Mouse (Mus musculus) fat pad, adult 2 months (tissue): ENCODE measurements at regions not wholly inside any gene's neighbourhood (a gene's known extent, or its start where the extent isn't known, plus 50 kb on each side); places are given as distances from the start of the nearest gene placed in this dataset.

Experiments
- DNase-seq: peaks from one replicate; pipeline ENCODE4 v3.0.0-alpha.2; 2011; ENCODE audit warnings: low read depth, low spot score; ENCODE audit errors: extremely low read depth

DNA sequence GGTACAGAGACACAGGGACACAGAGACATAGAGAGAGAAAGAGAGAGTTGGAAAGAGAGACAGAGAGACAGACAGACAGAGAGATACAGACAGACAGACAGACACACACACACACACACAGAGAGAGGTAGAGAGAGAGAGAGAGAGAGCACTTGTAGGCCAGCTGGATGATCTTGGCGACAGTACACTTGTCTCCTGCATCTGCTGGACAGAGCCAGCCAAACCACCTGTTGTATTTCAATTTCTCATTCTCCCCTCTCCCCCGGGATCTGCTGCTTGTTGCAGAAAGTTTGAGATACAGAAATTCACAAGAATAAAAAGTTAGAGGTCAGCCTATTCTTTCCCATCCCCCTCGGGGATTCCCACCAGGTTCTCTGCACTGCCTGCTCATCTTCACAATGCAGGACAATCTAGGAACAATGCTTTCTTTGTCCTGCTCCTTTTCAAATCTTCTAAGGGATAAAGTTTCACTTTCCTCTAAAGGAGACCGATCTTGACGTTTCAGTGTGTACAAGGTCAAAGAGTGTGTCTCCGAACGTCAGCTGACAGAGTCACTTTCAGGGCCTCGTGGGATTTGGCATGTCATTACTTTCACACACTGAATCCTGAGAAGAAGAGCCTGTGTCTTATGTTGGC lies 94.4 kb upstream of the Nectin3 start:
- no peak for DNase-seq

GRCm38 (mm10) chr16:46587056-46587455 lies 88.7 kb upstream of the Nectin3 start:
- DNase-seq: peak; percentile 2

DNA sequence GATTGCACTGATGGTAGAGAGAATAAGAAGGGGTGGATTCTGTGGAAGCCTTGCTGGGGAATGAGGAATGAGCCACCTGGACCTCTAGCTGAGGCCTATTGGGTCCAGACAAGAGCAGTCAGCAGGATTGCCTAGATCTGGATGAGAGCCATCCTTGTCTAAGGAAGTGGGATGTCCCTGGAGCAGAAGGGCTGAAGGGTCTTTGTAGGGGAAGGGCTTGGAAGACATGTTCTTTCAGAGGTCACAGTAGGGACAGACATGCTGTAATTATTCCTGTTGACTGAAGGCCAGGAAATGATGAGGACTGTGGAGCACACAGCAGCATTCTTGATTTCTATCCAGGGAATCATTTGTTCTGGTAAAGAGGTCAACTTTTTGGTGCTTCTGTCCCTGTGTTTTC lies 86.2 kb upstream of the Nectin3 start:
- DNase-seq: no peak

DNA sequence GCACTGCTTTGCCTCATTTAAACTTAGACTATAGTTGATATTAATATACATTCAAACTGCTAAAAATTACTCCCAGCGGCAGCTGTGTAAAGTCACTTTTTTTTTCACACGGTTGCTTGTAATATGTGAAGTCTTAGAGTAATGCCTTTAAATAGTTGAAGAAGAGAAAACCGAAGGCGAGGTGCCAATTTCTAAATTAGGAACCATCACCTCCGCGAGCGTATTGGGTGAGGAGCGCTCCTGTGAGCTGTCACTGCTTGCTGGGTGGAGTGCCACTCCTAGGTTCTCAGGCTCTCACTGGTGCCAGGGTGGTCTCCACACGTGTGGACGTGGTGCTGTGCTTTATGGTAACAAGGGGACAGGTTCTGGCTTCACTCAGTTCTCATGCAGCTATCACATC lies 82.8 kb upstream of the Nectin3 start:
- DNase-seq: no peak

DNA sequence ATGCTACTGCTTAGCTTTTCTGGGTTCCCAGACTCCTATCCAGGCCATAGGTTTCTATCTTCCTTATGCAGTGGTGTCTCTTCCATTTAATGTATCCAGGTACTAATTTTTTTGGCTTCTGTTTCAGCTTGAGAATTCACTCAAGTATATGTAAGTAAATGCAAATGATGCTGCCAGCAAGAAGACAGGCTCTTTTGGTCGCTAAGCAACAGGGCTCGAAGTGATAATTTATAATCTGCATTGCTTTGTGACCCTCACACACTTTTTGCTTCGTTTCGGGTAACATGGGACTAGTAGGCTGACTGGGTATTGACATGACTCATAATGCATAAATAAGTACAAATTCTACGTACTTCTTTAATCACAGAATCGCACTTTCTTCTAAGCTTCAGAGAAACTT lies 75.9 kb upstream of the Nectin3 start:
- DNase-seq: no peak

DNA sequence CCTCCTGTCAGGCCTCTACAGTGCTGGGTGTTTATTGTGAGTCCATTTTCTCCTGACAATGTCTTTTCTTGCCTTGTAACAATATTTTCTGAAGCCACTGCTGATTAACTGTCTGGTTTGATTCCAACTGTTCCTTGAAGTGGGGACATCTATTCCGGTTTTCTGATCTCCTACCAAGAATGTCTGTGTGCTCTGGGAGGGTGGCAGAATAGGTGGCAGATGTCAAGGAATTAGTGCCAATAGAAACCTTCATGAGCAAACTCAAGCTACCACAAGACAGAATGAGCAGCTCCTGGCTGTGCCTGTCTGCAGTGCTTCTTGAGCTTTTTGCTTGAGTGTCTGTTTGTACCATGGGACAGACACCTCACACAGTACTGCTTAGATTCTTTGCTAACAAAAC lies 69.1 kb upstream of the Nectin3 start:
- no peak for DNase-seq

GRCm38 (mm10) chr16:46566020-46566581 lies 67.8 kb upstream of the Nectin3 start:
- DNase-seq: no peak

- no peak for DNase-seq
These were observed 59.0 kb upstream of the Nectin3 start for GRCm38 (mm10) chr16:46557281-46557680.

DNA sequence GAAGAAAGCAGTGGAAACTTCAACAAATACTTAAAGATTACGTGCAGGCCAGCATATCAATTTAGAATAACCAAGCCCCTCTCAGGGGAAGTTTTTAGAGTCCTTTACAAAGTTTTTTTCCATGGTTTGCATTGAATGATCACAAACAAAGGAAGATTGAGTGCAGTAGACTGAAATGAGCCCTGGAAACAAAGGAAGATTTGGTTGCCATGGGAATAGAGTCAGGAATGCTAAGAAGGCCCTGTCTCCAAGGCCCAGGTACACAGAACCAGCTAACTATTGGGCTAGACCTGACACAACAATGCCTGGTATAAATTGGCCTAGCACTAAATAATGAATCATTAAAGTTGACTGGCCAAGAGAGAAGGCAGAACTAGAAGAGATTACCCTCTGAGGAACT lies 49.9 kb upstream of the Nectin3 start:
- no peak for DNase-seq
